Comparison of ENCODE assay signal across 8 mouse cellular contexts in the genomic region with DNA sequence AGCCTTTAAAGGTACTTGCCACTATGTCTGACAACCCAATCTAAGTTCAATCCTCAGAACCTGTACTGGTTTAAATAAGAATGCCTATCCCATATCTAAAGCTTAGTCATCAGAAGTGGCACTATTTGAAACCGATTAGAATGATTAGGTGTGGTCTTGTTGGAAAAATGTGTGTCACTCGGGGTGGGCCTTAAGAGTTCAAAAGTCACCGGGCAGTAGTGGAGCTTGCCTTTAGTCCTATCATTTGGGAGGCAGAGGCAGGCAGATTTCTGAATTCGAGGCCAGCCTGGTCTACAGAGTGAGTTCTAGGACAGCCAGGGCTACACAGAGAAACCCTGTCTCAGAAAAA. TPM values are rescaled to one million over a fixed set of nuclear protein-coding genes. Genes with fewer than 3 reads are reported as not detected.
DNase-seq lines count a peak whose midpoint lies in the region; ATAC-seq and TF ChIP-seq lines count a peak whose summit lies in the region.

No protein-coding gene starts in this region.

- TF ChIP-seq POLR2A in heart, adult 2 months (IDR thresholded peaks at IDR 0.05; ENCODE audit: insufficient read depth, low read depth, low read length): no peak

- no peak overlapping the region for H3K9ac ChIP-seq in heart, adult 2 months (ENCODE audit: low read depth, low read length)
- no peak overlapping the region for H3K9ac ChIP-seq in forebrain, embryonic 16.5 days (replicated peaks; ENCODE audit: low read depth, low read length)
- peak overlapping the region; percentile 12; the same call in 1 of the 2 replicates for H3K9ac ChIP-seq in liver, embryonic 16.5 days (ENCODE audit: low read depth, low read length)

- TF ChIP-seq CTCF in heart, adult 2 months (IDR thresholded peaks at IDR 0.05): no peak
- TF ChIP-seq CTCF in E14TG2a.4 (conservative IDR thresholded peaks at IDR 0.05; ENCODE audit: low read length): no peak

- H3K4me2 ChIP-seq in forebrain, embryonic 16.5 days (ENCODE audit: low read length): peak overlapping the region; percentile 82
- H3K4me2 ChIP-seq in liver, embryonic 16.5 days (ENCODE audit: low read depth, low read length): peak overlapping the region; percentile 49

- intact Hi-C loops in heart, adult 2 months (cut with DNase I): no loop called here

- no peaks in the 10 kb centered on the region for H3K9me3 ChIP-seq in E14TG2a.4 (ENCODE audit: low read length)
- H3K9me3 ChIP-seq in forebrain, embryonic 16.5 days (ENCODE audit: control insufficient read depth, low read length): no peaks in the 10 kb centered on the region
- no peaks in the 10 kb centered on the region for H3K9me3 ChIP-seq in liver, embryonic 16.5 days (replicated peaks; ENCODE audit: control insufficient read depth, low read length)

- H3K36me3 ChIP-seq in heart, adult 2 months (ENCODE audit: control insufficient read depth, insufficient read depth, low read length): no peaks in the 10 kb centered on the region
- peaks cover 14% of the 10 kb centered on the region for H3K36me3 ChIP-seq in E14TG2a.4 (ENCODE audit: insufficient read depth, low read length)
- H3K36me3 ChIP-seq in forebrain, embryonic 16.5 days (ENCODE audit: control insufficient read depth, insufficient read depth): no peaks in the 10 kb centered on the region
- no peaks in the 10 kb centered on the region for H3K36me3 ChIP-seq in liver, embryonic 16.5 days (ENCODE audit: control insufficient read depth, insufficient read depth)

- WGBS in heart, adult 2 months: 90% methylated on average over 4 of the region's 4 CpGs
- 99% methylated on average over 4 of the region's 4 CpGs for WGBS in forebrain, embryonic 16.5 days
- 76% methylated on average over 4 of the region's 4 CpGs for WGBS in liver, embryonic 16.5 days (ENCODE audit: insufficient replicate concordance)

- TF ChIP-seq EP300 in heart, adult 2 months (IDR thresholded peaks at IDR 0.05; ENCODE audit: insufficient read depth, low read depth, low read length): no peak

- H3K4me3 ChIP-seq in heart, adult 2 months: peak overlapping the region; percentile 84
- peak overlapping the region; percentile 98 for H3K4me3 ChIP-seq in E14TG2a.4 (replicated peaks; ENCODE audit: low read length)
- H3K4me3 ChIP-seq in forebrain, embryonic 16.5 days (replicated peaks; ENCODE audit: low read length): peak overlapping the region; percentile 94
- peak overlapping the region; percentile 92 for H3K4me3 ChIP-seq in liver, embryonic 16.5 days (ENCODE audit: low read depth, low read length)

- peak overlapping the region; percentile 86 for H3K27ac ChIP-seq in heart, adult 2 months
- H3K27ac ChIP-seq in forebrain, embryonic 16.5 days (ENCODE audit: low read length): no peak overlapping the region; the same call in 1 of the 2 replicates
- no peak overlapping the region for H3K27ac ChIP-seq in liver, embryonic 16.5 days (ENCODE audit: low read length)

- peaks cover 4% of the 10 kb centered on the region for H3K4me1 ChIP-seq in heart, adult 2 months (ENCODE audit: control insufficient read depth, insufficient read depth, low read length)
- peaks cover 35% of the 10 kb centered on the region for H3K4me1 ChIP-seq in E14TG2a.4 (replicated peaks; ENCODE audit: low read depth, low read length)
- peaks cover 21% of the 10 kb centered on the region for H3K4me1 ChIP-seq in forebrain, embryonic 16.5 days (replicated peaks; ENCODE audit: control insufficient read depth, insufficient read depth, low read length)
- peaks cover 16% of the 10 kb centered on the region for H3K4me1 ChIP-seq in liver, embryonic 16.5 days (ENCODE audit: control insufficient read depth, low read depth, low read length)

- DNase-seq in heart, adult 2 months: no peak
- DNase-seq in heart, adult 8-10 months (ENCODE audit: low spot score): no peak
- DNase-seq in right cerebral cortex, postnatal 36 days (ENCODE audit: low spot score in 2 of 2): no peak
- DNase-seq in thymus, adult 18-20 months: no peak
- DNase-seq in layer of hippocampus, adult 9-11 months: no peak

- no peak for ATAC-seq in forebrain, embryonic 16.5 days
- no peak for ATAC-seq in liver, embryonic 16.5 days (ENCODE audit: low read depth)

- H3K27me3 ChIP-seq in heart, adult 2 months (ENCODE audit: control insufficient read depth, insufficient read depth, low read length): no peaks in the 10 kb centered on the region
- H3K27me3 ChIP-seq in E14TG2a.4 (ENCODE audit: insufficient read depth, low read length): no peaks in the 10 kb centered on the region; the same call in 1 of the 2 replicates
- H3K27me3 ChIP-seq in forebrain, embryonic 16.5 days (replicated peaks; ENCODE audit: control insufficient read depth, insufficient read depth, low read length): no peaks in the 10 kb centered on the region
- H3K27me3 ChIP-seq in liver, embryonic 16.5 days (ENCODE audit: control insufficient read depth, insufficient read depth, low read depth, low read length): no peaks in the 10 kb centered on the region

- H3K79me2 ChIP-seq in heart, adult 2 months (replicated peaks; ENCODE audit: control insufficient read depth, insufficient read depth, low read length): peaks cover 1% of the 10 kb centered on the region; the same call in 1 of the 2 replicates

RNA-seq across cellular contexts. Expression of a gene that starts 0.7 kb away (rescaled TPM):
- total RNA-seq in heart, adult 2 months (2021): 10 to 100 TPM; 16.5 to 16.8 TPM
- polyA plus RNA-seq in heart, adult 2 months (2012; rRNA removed): 133 and 148 TPM in 2 replicates
- total RNA-seq in heart, adult 8-10 months (2022): 10 to 100 TPM; 12.3 to 22.8 (median 18.8) TPM
- polyA plus RNA-seq in forebrain, embryonic 16.5 days (2015; fragmentation: Nextera tagmentation; extraction: Ambion mirVana): 48.5 and 51.9 TPM in 2 replicates
- polyA plus RNA-seq in liver, embryonic 16.5 days (2015; fragmentation: Nextera tagmentation; extraction: Ambion mirVana): 12.2 and 17.7 TPM in 2 replicates
